Mouse (Mus musculus) heart, postnatal 0 days (tissue): Measurements from ENCODE around the gene Isca1. TPM values are rescaled to one million over a fixed set of nuclear protein-coding genes. Genes with fewer than 3 reads are reported as not detected.

ENCODE experiments used
- ATAC-seq: fragments of 200-750 bp; cut with Nextera tagmentation; 2 replicates; pipeline ENCODE4 v1.8.0; 2017; ENCODE audit warnings: low read depth, moderate number of reproducible peaks, moderate library complexity; ENCODE audit not compliant: insufficient read depth
- DNase-seq: peaks from one replicate; pipeline ENCODE4 v3.0.0-alpha.2; 2016; ENCODE audit warnings: low spot score
- H3K27ac ChIP-seq: fragments of 300-500 bp; sonication (generic); 2 replicates; pipeline ENCODE4 v1.5.1; 2014; ENCODE audit warnings: low read depth, mild to moderate bottlenecking
- H3K27me3 ChIP-seq: fragments of 300-500 bp; sonication (generic); 2 replicates; pipeline ENCODE4 v1.6.1; 2014; ENCODE audit warnings: low read length, mixed read lengths; ENCODE audit not compliant: control insufficient read depth, insufficient read depth
- H3K36me3 ChIP-seq: fragments of 300-500 bp; sonication (generic); replicated peaks from 2 replicates; pipeline ENCODE4 v1.6.1; 2014; ENCODE audit warnings: low read length, mixed read lengths; ENCODE audit not compliant: control insufficient read depth, insufficient read depth
- H3K4me1 ChIP-seq: fragments of 300-500 bp; sonication (generic); 2 replicates; pipeline ENCODE4 v1.6.1; 2014; ENCODE audit warnings: antibody characterized with exemption; ENCODE audit not compliant: control insufficient read depth, insufficient read depth
- H3K4me2 ChIP-seq: fragments of 300-500 bp; sonication (generic); 2 replicates; pipeline ENCODE4 v1.6.1; 2014; ENCODE audit warnings: low read depth, mild to moderate bottlenecking, low read length, moderate library complexity
- H3K4me3 ChIP-seq: fragments of 300-500 bp; sonication (generic); 2 replicates; pipeline ENCODE4 v1.5.1; 2014; ENCODE audit warnings: low read depth, low read length
- H3K9ac ChIP-seq: fragments of 300-500 bp; sonication (generic); replicated peaks from 2 replicates; pipeline ENCODE4 v1.6.1; 2014; ENCODE audit warnings: low read depth, low read length, mixed read lengths
- H3K9me3 ChIP-seq: fragments of 300-500 bp; sonication (generic); replicated peaks from 2 replicates; pipeline ENCODE4 v1.6.1; 2016; ENCODE audit warnings: low read length; ENCODE audit not compliant: control insufficient read depth
- CTCF ChIP-seq: IDR thresholded peaks from 2 replicates; pipeline ENCODE4 v1.5.1; 2016; ENCODE audit warnings: antibody characterized with exemption, control low read depth, low read depth
- EP300 ChIP-seq: IDR thresholded peaks from 2 replicates; pipeline ENCODE4 v1.6.1; 2016; ENCODE audit warnings: antibody characterized with exemption, low read depth
- WGBS: fragments of 180-500 bp; shearing (Covaris S2); extraction: QIAGEN DNeasy Blood & Tissue Kit; methylation state at CpG from one replicate; pipeline ENCODE4 v1.1.7; 2014; 5-methylcytosine and 5-hydroxymethylcytosine counted together
- polyA plus RNA-seq: library from polyadenylated mRNA; unstranded; fragments of >200 nt; fragmentation: Nextera tagmentation; extraction: Ambion mirVana; gene quantifications from 2 replicates; pipeline ENCODE4 v1.2.1, GENCODE M21; 2015
- total RNA-seq: library from RNA; depleted of rRNA; stranded (reverse); fragments of >200 nt; gene quantifications from 2 replicates; pipeline ENCODE4 v1.2.3, GENCODE M21; 2014; ENCODE audit warnings: low replicate concordance; rRNA removed

Isca1 gene
- total RNA-seq: 187 and 193 TPM in 2 replicates
- 259 and 270 TPM in 2 replicates for polyA plus RNA-seq

- ATAC-seq (peak; percentile 95), DNase-seq (peak; percentile 95)
- Histone ChIP-seq H3K4me3 (peak within 1 kb of the TSS; percentile 94), H3K9me3 (no peaks in the 10 kb centered on the region), H3K36me3 (peaks cover 20% of the 10 kb centered on the region), H3K9ac (peak within 1 kb of the TSS; percentile 98), H3K27ac (peak within 1 kb of the TSS; percentile 97), H3K4me2 (peak within 1 kb of the TSS; percentile 68), H3K4me1 (peaks cover 45% of the 10 kb centered on the region), H3K27me3 (no peaks in the 10 kb centered on the region)
- under 1% methylated on average over 89 of the region's 91 CpGs for WGBS
- TF ChIP-seq CTCF (no peak), EP300 (no peak)
Measured at GRCm38 (mm10) chr13:59769296-59770163, at the start of gene Isca1. Gene Isca1 (minus strand): TSS chr13:59769810.

GRCm38 (mm10) chr13:59817352-59817751 is 47.7 kb upstream of the Isca1 start:
- Histone ChIP-seq H3K9me3 (no peaks in the 10 kb centered on the region), H3K4me2 (no peak overlapping the region), H3K9ac (no peak overlapping the region), H3K27me3 (no peaks in the 10 kb centered on the region), H3K27ac (no peak overlapping the region), H3K36me3 (peaks cover 46% of the 10 kb centered on the region), H3K4me3 (no peak overlapping the region), H3K4me1 (peaks cover 28% of the 10 kb centered on the region)
- TF ChIP-seq EP300: no peak
- no peak for TF ChIP-seq CTCF
- WGBS: 85% methylated on average over 4 of the region's 4 CpGs
- ATAC-seq (no peak), DNase-seq (no peak)

- Histone ChIP-seq H3K27me3 (no peaks in the 10 kb centered on the region), H3K4me1 (peaks cover 6% of the 10 kb centered on the region; the same call in 1 of the 2 replicates), H3K9ac (no peak overlapping the region), H3K4me3 (no peak overlapping the region), H3K36me3 (peaks cover 77% of the 10 kb centered on the region), H3K27ac (peak overlapping the region; percentile 4; the same call in 1 of the 2 replicates), H3K4me2 (no peak overlapping the region), H3K9me3 (no peaks in the 10 kb centered on the region)
- ATAC-seq (0 out of 2 replicates have a peak, but pooled peaks have one; percentile 47), DNase-seq (no peak)
- TF ChIP-seq CTCF: no peak
- no peak for TF ChIP-seq EP300
- WGBS: 34% methylated on average over 6 of the region's 6 CpGs
Measured at GRCm38 (mm10) chr13:59814109-59814591, 44.5 kb upstream of the Isca1 start.

- WGBS: 90% methylated on average over 3 of the region's 3 CpGs
- TF ChIP-seq CTCF (no peak), EP300 (no peak)
Measured at GRCm38 (mm10) chr13:59811581-59811980, 42.0 kb upstream of the Isca1 start.

GRCm38 (mm10) chr13:59801000-59801399 is 31.4 kb upstream of the Isca1 start:
- H3K4me3 ChIP-seq: no peak overlapping the region
- no peak overlapping the region for H3K4me2 ChIP-seq
- no peaks in the 10 kb centered on the region for H3K4me1 ChIP-seq
- ATAC-seq (no peak), DNase-seq (peak; percentile 16)
- no peak overlapping the region for H3K27ac ChIP-seq
- H3K9me3 ChIP-seq: no peaks in the 10 kb centered on the region
- no peak overlapping the region for H3K9ac ChIP-seq
- WGBS: 63% methylated on average over 6 of the region's 6 CpGs
- peaks cover 100% of the 10 kb centered on the region for H3K36me3 ChIP-seq
- no peaks in the 10 kb centered on the region for H3K27me3 ChIP-seq
- TF ChIP-seq CTCF: no peak
- no peak for TF ChIP-seq EP300

More at GRCm38 (mm10) chr13:59811581-59811980, 42.0 kb upstream of the Isca1 start:
- no peak overlapping the region for H3K27ac ChIP-seq
- H3K36me3 ChIP-seq: peaks cover 93% of the 10 kb centered on the region
- ATAC-seq: no peak
- no peaks in the 10 kb centered on the region for H3K4me1 ChIP-seq
- no peak overlapping the region for H3K4me2 ChIP-seq
- H3K4me3 ChIP-seq: no peak overlapping the region
- no peaks in the 10 kb centered on the region for H3K9me3 ChIP-seq
- H3K27me3 ChIP-seq: no peaks in the 10 kb centered on the region
- no peak for DNase-seq
- no peak overlapping the region for H3K9ac ChIP-seq
